Mouse (Mus musculus) liver, embryonic 15.5 days (tissue): ENCODE results near the gene Rgs7. TPM values are rescaled to one million over a fixed set of nuclear protein-coding genes. Genes with fewer than 3 reads are reported as not detected.

Source experiments
- ATAC-seq: fragments of 200-750 bp; cut with Nextera tagmentation; 2 replicates; pipeline ENCODE4 v1.8.0; 2017; ENCODE audit warnings: moderate number of reproducible peaks, mild to moderate bottlenecking, moderate library complexity; ENCODE audit not compliant: insufficient read depth
- H3K27ac ChIP-seq: fragments of 300-500 bp; sonication (generic); replicated peaks from 2 replicates; pipeline ENCODE4 v1.5.1; 2015; ENCODE audit warnings: mild to moderate bottlenecking, inconsistent platforms
- H3K27me3 ChIP-seq: fragments of 300-500 bp; sonication (generic); 2 replicates; pipeline ENCODE4 v1.6.1; 2015; ENCODE audit warnings: mild to moderate bottlenecking, inconsistent platforms
- H3K36me3 ChIP-seq: fragments of 300-500 bp; sonication (generic); replicated peaks from 2 replicates; pipeline ENCODE4 v1.6.1; 2015; ENCODE audit warnings: moderate library complexity, mild to moderate bottlenecking, inconsistent platforms
- H3K4me1 ChIP-seq: fragments of 300-500 bp; sonication (generic); replicated peaks from 2 replicates; pipeline ENCODE4 v1.6.1; 2015; ENCODE audit warnings: inconsistent platforms
- H3K4me2 ChIP-seq: fragments of 300-500 bp; sonication (generic); 2 replicates; pipeline ENCODE4 v1.6.1; 2015; ENCODE audit warnings: moderate library complexity, mild to moderate bottlenecking, inconsistent platforms
- H3K4me3 ChIP-seq: fragments of 300-500 bp; sonication (generic); replicated peaks from 2 replicates; pipeline ENCODE4 v1.5.1; 2015; ENCODE audit warnings: mild to moderate bottlenecking, inconsistent platforms
- H3K9ac ChIP-seq: fragments of 300-500 bp; sonication (generic); 2 replicates; pipeline ENCODE4 v1.6.1; 2015; ENCODE audit warnings: moderate library complexity, mild to moderate bottlenecking, inconsistent platforms
- H3K9me3 ChIP-seq: fragments of 300-500 bp; sonication (generic); replicated peaks from 2 replicates; pipeline ENCODE4 v1.6.1; 2016; ENCODE audit warnings: inconsistent platforms
- WGBS: fragments of 180-500 bp; shearing (Covaris S2); methylation state at CpG from one replicate; pipeline ENCODE4 v1.1.7; 2015; ENCODE audit warnings: mixed read lengths; ENCODE audit not compliant: insufficient replicate concordance; 5-methylcytosine and 5-hydroxymethylcytosine counted together
- polyA plus RNA-seq: library from polyadenylated mRNA; unstranded; fragments of >200 nt; fragmentation: Nextera tagmentation; extraction: Ambion mirVana; gene quantifications from 2 replicates; pipeline ENCODE4 v1.2.1, GENCODE M21; 2015

Gene Rgs7
- polyA plus RNA-seq, 1 experiment from 2014 or later, result not detected

DNA sequence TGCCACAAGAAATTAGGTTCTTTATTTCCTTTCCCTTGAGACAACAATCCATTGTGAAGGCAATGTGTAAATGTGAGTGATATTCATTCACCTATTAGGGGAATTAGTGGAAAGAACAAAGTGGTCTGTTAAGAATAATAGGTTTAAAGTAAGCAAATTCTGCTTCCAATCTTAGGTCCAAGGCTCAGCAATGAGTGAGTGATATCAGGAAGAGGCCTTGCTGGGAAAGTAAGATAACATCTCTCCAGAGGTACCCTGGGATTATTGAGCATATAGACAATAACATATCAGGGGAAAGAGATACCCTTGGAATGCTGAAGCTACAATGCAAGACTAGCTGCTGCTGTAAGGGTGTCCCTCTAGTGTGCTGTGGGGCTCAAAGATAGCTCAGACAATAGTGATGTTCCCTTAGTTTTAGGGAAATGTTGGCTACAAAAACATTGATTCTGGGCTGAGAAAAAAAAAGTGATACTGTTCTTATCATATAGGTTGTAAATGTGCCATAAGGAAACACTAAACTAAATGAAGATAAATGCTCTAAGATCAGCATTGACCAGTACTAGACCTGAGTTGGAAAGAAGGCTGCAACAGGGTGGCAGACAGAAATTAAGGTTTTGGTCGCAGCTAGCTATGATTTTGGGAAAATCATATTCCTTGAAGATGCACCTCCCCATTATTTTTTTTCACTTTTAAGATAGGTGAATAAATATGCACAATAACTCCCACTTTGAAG lies 418.6 kb downstream of the Rgs7 start:
- H3K27me3 ChIP-seq, result no peaks in the 10 kb centered on the region
- no peak overlapping the region for H3K27ac ChIP-seq
- no peak overlapping the region for H3K4me3 ChIP-seq
- ATAC-seq, result no peak
- no peak overlapping the region for H3K4me2 ChIP-seq
- 59% methylated on average over 1 of the region's 1 CpGs for WGBS
- no peaks in the 10 kb centered on the region for H3K36me3 ChIP-seq
- H3K9me3 ChIP-seq, result no peaks in the 10 kb centered on the region
- no peaks in the 10 kb centered on the region for H3K4me1 ChIP-seq
- H3K9ac ChIP-seq, result no peak overlapping the region

DNA sequence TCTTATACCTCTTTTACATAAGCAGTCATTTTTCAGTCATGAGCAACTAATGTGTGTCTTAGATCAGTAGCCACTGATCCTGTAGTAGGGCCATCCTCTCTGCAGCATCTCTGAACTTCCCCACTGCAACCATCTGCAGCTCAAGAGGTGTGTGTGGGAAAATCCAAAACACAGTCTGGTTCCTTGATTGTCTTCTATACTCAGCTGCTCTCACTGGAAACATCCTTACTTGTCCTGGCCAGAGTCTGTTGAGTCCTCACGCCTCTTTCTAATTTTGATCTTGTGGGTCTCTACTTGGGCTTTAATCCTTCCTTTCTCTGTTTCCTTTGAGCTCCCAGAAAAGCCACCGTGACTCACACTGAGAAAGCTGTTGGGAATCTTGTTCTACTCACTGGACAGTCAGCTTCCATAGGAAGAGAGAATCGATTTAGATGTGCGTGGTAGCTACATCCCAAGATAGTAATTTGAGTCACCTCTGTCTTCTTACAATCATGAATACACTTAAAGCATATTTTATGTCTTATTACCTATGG lies 422.5 kb downstream of the Rgs7 start:
- 51% methylated on average over 4 of the region's 4 CpGs for WGBS
- Histone ChIP-seq H3K4me3 (no peak overlapping the region), H3K4me2 (no peak overlapping the region), H3K9ac (no peak overlapping the region), H3K9me3 (no peaks in the 10 kb centered on the region), H3K27ac (no peak overlapping the region), H3K36me3 (no peaks in the 10 kb centered on the region), H3K4me1 (no peaks in the 10 kb centered on the region), H3K27me3 (no peaks in the 10 kb centered on the region)
- ATAC-seq, result no peak

DNA sequence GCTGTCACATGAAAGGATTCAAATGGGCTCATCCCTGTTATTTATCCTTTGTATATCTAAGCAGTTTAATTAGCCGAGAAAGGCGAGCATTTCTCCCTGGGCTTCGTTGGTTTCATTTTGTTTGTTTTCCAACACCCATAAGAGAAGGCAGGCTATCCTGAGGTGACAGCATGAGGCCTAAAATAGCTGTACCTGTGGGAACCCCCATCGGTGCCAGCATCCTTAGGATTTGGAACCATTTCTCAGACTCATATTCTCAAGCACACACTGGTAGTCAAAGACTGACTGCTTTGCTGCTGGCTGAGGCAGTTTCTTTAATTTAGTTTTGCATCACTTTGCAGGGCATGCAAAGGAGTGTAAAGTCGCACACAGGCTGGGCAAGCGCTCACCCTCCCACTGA lies 443.2 kb downstream of the Rgs7 start:
- no peak overlapping the region for H3K9ac ChIP-seq
- no peaks in the 10 kb centered on the region for H3K9me3 ChIP-seq
- H3K4me1 ChIP-seq, result no peaks in the 10 kb centered on the region
- no peak for ATAC-seq
- no peak overlapping the region for H3K27ac ChIP-seq
- WGBS, result 67% methylated on average over 6 of the region's 6 CpGs
- no peaks in the 10 kb centered on the region for H3K27me3 ChIP-seq
- H3K4me2 ChIP-seq, result no peak overlapping the region
- H3K4me3 ChIP-seq, result no peak overlapping the region
- no peaks in the 10 kb centered on the region for H3K36me3 ChIP-seq

DNA sequence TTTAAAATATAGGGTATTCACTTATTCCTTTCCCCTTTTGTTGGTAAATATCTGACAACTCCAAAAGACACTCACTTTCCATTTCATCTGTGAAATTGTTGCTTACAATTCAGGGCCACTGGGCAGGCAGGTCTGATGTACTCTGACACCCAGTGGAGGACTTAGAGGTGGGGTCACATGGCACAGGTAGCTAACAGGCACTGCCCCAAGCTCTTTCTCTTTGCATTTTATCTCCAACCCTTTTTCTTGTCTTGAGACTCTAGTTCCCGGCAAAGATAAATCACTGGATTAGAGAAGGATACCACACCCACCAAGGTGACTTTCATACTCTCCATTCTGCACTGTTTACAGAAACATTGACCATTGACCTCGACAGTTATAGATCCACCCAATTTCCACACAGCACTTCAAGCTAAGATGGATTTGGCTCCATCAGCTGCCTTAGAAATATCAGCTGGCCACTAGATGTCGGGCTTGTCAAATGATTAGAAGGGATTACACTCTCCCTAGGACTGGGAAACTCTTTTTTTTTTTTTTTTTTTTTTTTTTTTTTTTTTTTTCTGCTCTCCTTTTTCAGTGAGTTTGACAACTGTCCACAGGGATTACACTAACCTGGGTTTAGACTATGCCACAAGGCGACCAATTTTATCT lies 451.0 kb downstream of the Rgs7 start:
- Histone ChIP-seq H3K4me3 (no peak overlapping the region), H3K9ac (no peak overlapping the region), H3K27ac (no peak overlapping the region), H3K36me3 (no peaks in the 10 kb centered on the region), H3K27me3 (no peaks in the 10 kb centered on the region), H3K4me2 (no peak overlapping the region), H3K9me3 (no peaks in the 10 kb centered on the region), H3K4me1 (no peaks in the 10 kb centered on the region)
- WGBS, result 37% methylated on average over 4 of the region's 4 CpGs
- peak; percentile 74 for ATAC-seq

DNA sequence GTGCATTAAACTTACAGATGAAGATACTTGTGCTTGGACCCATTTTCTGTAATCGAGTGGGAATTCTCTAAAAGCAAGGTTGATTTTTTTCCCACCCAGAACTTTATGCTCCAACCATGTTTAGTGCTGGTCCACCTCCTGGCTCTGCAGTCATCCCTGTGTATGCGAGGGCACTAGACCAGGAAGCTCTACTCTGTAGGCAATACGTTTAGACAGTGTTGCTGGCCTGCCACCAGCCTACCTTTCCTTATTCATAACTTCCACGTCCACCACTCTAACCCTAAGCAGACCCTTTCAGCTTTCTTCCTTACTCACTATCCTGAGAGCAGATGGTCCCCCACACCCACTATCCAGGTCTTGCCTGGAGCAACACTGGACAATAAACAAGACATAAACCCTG lies 452.3 kb downstream of the Rgs7 start:
- H3K36me3 ChIP-seq, result no peaks in the 10 kb centered on the region
- no peak overlapping the region for H3K27ac ChIP-seq
- WGBS, result 67% methylated on average over 4 of the region's 4 CpGs
- H3K9me3 ChIP-seq, result no peaks in the 10 kb centered on the region
- no peak overlapping the region for H3K4me3 ChIP-seq
- no peaks in the 10 kb centered on the region for H3K27me3 ChIP-seq
- H3K4me1 ChIP-seq, result no peaks in the 10 kb centered on the region
- no peak overlapping the region for H3K4me2 ChIP-seq
- no peak overlapping the region for H3K9ac ChIP-seq
- ATAC-seq, result no peak

DNA sequence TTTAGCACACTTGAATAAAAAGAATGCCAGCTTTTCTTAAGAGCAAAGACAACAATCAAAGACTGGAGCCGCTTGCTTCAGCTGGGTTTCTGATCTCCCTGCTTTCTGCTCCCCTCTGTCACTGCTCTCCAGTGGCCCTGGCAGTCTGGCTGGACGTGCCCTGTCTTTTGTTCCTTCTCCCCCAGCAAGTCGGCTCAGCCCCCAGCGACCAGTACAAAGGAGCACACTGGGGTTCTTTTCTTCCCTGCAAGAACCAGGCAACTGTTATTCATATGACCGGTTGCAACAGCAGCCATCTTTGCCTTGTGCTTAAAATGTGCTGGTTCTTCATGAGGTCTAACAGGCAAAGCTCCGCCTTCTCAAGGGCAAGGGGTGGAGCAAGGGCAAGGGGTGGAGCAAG lies 452.7 kb downstream of the Rgs7 start:
- ATAC-seq, result no peak
- no peak overlapping the region for H3K9ac ChIP-seq
- no peaks in the 10 kb centered on the region for H3K4me1 ChIP-seq
- no peaks in the 10 kb centered on the region for H3K9me3 ChIP-seq
- H3K27ac ChIP-seq, result no peak overlapping the region
- no peak overlapping the region for H3K4me2 ChIP-seq
- no peaks in the 10 kb centered on the region for H3K36me3 ChIP-seq
- WGBS, result 51% methylated on average over 6 of the region's 6 CpGs
- H3K27me3 ChIP-seq, result no peaks in the 10 kb centered on the region
- H3K4me3 ChIP-seq, result no peak overlapping the region

DNA sequence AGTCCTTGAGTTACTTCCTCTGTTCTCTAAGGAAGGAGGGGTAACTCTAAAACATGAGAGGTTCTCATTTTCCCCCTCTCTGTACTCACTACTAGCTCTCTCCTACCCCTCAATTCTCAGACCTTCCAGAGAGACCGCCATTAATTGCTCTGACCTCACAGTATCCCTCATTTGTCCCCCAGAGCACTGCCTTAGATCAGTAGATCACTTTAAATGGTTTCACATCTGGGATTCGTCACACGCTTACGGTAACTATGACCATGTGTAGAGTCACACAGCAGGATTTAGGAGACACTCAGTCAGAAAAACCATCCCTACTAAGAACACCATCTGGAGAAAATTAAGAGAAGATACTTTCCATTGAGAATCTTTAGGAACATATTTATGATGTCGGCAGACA lies 456.8 kb downstream of the Rgs7 start:
- no peak for ATAC-seq
- 74% methylated on average over 5 of the region's 5 CpGs for WGBS
- H3K4me2 ChIP-seq, result no peak overlapping the region

DNA sequence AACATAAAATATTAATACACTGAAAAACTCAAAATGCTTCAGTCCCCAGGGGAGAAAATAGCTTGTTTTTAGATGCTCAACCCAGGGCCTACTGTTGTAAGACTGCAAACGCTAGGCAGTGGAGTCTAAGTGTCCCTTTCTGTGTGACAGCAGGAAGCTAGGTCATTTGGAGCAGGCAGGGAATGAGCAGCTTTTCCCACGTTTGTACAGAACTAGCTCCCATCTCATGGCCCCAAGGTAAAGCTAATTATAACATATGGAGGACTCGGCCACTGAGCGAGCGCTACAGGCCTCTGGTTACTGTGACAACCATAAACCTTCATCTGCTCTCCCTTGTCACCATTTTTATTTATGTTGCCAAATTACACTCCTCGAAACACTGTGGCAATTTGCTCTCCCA lies 460.3 kb downstream of the Rgs7 start:
- no peak for ATAC-seq
- Histone ChIP-seq H3K9ac (no peak overlapping the region), H3K36me3 (no peaks in the 10 kb centered on the region), H3K4me2 (no peak overlapping the region), H3K27ac (no peak overlapping the region), H3K9me3 (no peaks in the 10 kb centered on the region), H3K27me3 (no peaks in the 10 kb centered on the region), H3K4me1 (no peaks in the 10 kb centered on the region), H3K4me3 (no peak overlapping the region)
- 52% methylated on average over 6 of the region's 6 CpGs for WGBS

More for the DNA sequence above, 456.8 kb downstream of the Rgs7 start:
- Histone ChIP-seq H3K36me3 (no peaks in the 10 kb centered on the region), H3K9me3 (no peaks in the 10 kb centered on the region), H3K27ac (no peak overlapping the region), H3K4me1 (no peaks in the 10 kb centered on the region), H3K4me3 (no peak overlapping the region), H3K27me3 (no peaks in the 10 kb centered on the region), H3K9ac (no peak overlapping the region)

DNA sequence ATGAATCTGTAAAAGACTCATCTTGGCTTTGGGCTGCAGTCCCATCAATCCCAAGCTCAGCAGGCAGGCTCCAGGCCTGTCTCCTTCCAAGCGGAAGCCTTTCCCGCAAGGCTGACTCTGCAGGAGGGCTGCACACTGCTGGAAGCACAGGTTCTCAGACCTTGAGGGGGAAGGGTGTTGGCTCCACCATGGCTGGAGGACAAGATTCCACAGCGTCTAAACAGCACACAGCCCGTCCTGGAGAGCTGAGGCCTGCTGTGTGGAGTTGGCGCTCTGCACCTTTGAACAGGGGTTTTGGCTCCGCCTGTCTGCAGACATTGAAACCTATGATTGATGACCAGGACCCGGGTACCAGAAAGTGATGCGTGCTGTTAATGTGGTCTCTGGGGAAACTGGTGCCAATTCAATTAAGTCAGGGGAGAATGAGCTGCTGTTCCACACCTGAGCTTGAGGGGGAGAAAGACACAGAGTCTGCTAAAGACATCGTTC lies 463.5 kb downstream of the Rgs7 start:
- Histone ChIP-seq H3K27ac (no peak overlapping the region), H3K9ac (no peak overlapping the region), H3K4me2 (no peak overlapping the region), H3K27me3 (no peaks in the 10 kb centered on the region), H3K9me3 (no peaks in the 10 kb centered on the region), H3K4me3 (no peak overlapping the region), H3K4me1 (no peaks in the 10 kb centered on the region), H3K36me3 (no peaks in the 10 kb centered on the region)
- no peak for ATAC-seq
- WGBS, result 22% methylated on average over 9 of the region's 9 CpGs

DNA sequence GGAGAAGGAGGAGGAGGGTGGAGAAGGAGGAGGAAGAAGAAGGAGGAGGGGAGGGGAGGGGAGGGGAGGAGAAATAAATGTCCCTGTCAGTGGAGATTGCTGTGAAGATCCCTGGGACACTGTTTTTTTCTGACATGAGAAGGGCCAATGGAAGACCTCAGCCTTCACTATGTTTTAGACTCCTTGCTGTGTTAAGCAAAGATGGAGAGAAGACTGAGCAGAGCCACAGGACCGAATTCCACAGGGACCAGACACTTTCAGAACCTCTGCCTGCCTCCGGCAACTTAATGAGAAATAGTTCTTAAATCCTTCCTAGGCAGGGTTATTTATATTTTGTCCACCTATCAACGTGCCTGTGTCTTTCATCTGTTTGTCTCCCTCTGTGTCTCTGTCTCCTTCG lies 464.0 kb downstream of the Rgs7 start:
- no peak overlapping the region for H3K4me2 ChIP-seq
- WGBS, result 16% methylated on average over 4 of the region's 4 CpGs

DNA sequence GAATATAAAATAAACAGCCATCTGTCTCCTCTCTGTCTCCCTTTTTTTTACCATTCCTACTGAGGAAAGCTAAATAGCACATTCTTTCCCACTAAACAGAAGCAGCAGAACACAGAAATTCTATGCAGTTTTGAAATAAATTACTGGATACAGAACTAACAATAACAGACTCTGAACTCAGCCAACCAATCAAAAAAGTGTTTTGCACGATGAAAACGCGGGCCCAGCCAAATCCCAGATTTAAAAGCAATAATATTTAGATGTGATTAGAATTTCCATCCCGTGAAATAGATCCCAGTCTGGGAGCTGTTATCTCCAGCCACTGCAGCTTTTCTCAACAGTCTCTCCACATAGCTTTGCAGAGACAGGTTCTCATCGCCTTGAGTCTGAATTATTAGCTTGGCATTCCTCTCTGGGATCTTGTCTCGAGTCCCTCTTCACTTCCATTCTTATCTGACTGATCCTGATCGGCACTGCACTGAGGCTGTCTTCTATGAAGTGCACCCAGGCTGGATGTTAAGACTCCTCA lies 466.5 kb downstream of the Rgs7 start:
- Histone ChIP-seq H3K9me3 (no peaks in the 10 kb centered on the region), H3K4me2 (no peak overlapping the region), H3K27ac (no peak overlapping the region), H3K4me3 (no peak overlapping the region), H3K9ac (no peak overlapping the region), H3K36me3 (no peaks in the 10 kb centered on the region), H3K4me1 (no peaks in the 10 kb centered on the region), H3K27me3 (no peaks in the 10 kb centered on the region)
- WGBS, result 50% methylated on average over 7 of the region's 7 CpGs
- ATAC-seq, result no peak

More for the DNA sequence above, 464.0 kb downstream of the Rgs7 start:
- no peaks in the 10 kb centered on the region for H3K4me1 ChIP-seq
- H3K36me3 ChIP-seq, result no peaks in the 10 kb centered on the region
- no peaks in the 10 kb centered on the region for H3K9me3 ChIP-seq
- H3K27me3 ChIP-seq, result no peaks in the 10 kb centered on the region
- H3K27ac ChIP-seq, result no peak overlapping the region
- no peak for ATAC-seq
- no peak overlapping the region for H3K4me3 ChIP-seq
- H3K9ac ChIP-seq, result no peak overlapping the region
